Comparison of ENCODE assay signal across 8 mouse cellular contexts in genomic region chr13:8870510-8871313, GRCm38 (mm10). TPM values are rescaled to one million over a fixed set of nuclear protein-coding genes. Genes with fewer than 3 reads are reported as not detected.
DNase-seq lines count a peak whose midpoint lies in the region; ATAC-seq and TF ChIP-seq lines count a peak whose summit lies in the region.

No protein-coding gene starts in this region.

- TF ChIP-seq CTCF in liver, embryonic 14.5 days (IDR thresholded peaks at IDR 0.05; ENCODE audit: low read depth) = peak; percentile 100
- TF ChIP-seq CTCF in stomach, postnatal 0 days (IDR thresholded peaks at IDR 0.05; ENCODE audit: low read depth) = peak; percentile 99

- no peaks in the 10 kb centered on the region for H3K36me3 ChIP-seq in heart, embryonic 15.5 days
- no peaks in the 10 kb centered on the region for H3K36me3 ChIP-seq in liver, embryonic 14.5 days (replicated peaks; ENCODE audit: control insufficient read depth, insufficient read depth, low read depth)
- H3K36me3 ChIP-seq in neural tube, embryonic 11.5 days (ENCODE audit: control insufficient read depth, insufficient read depth, low read length) = no peaks in the 10 kb centered on the region
- no peaks in the 10 kb centered on the region for H3K36me3 ChIP-seq in stomach, postnatal 0 days (ENCODE audit: control insufficient read depth, insufficient read depth, low read length)

- DNase-seq in CD4-positive, CD25-positive, alpha-beta regulatory T cell, adult 2 months (ENCODE audit: low read depth, low spot score) = peak; percentile 91
- peak; percentile 80 for DNase-seq in fibroblast of lung, adult 2 months (ENCODE audit: low read depth)
- peak; percentile 92 to 94 for DNase-seq in kidney, postnatal 25 days
- peak; percentile 76 to 81 (median 79) for DNase-seq in liver, embryonic 14.5 days (ENCODE audit: low read depth in 3 of 3, low spot score in 3 of 3)
- DNase-seq in neural tube, embryonic 11.5 days (ENCODE audit: low spot score) = peak; percentile 89
- DNase-seq in stomach, postnatal 0 days (ENCODE audit: low spot score) = peak; percentile 88

- H3K9me3 ChIP-seq in heart, embryonic 15.5 days (replicated peaks) = no peaks in the 10 kb centered on the region
- no peaks in the 10 kb centered on the region for H3K9me3 ChIP-seq in liver, embryonic 14.5 days (ENCODE audit: control insufficient read depth, low read length)
- H3K9me3 ChIP-seq in neural tube, embryonic 11.5 days (ENCODE audit: control insufficient read depth, low read length) = no peaks in the 10 kb centered on the region
- H3K9me3 ChIP-seq in stomach, postnatal 0 days (ENCODE audit: control insufficient read depth, low read length) = no peaks in the 10 kb centered on the region

- peaks cover 8% of the 10 kb centered on the region for H3K4me1 ChIP-seq in brown adipose tissue, adult 24 weeks (ENCODE audit: control insufficient read depth, insufficient read depth, insufficient read length, low read length)
- peaks cover 7% of the 10 kb centered on the region for H3K4me1 ChIP-seq in heart, embryonic 15.5 days (replicated peaks)
- peaks cover 7 to 8% of the 10 kb centered on the region in 2 experiments for H3K4me1 ChIP-seq in liver, embryonic 14.5 days (replicated peaks; ENCODE audit: control insufficient read depth in 2 of 2, insufficient read depth in 2 of 2, low read length in 1 of 2)
- H3K4me1 ChIP-seq in neural tube, embryonic 11.5 days (ENCODE audit: control insufficient read depth, insufficient read depth, low read length) = peaks cover 5% of the 10 kb centered on the region; the same call in 1 of the 2 replicates
- 0 out of 2 replicates have a peak, but pooled peaks cover 4% of the 10 kb centered on the region for H3K4me1 ChIP-seq in stomach, postnatal 0 days (replicated peaks; ENCODE audit: control insufficient read depth, insufficient read depth)

- peak overlapping the region; percentile 94 for H3K27ac ChIP-seq in brown adipose tissue, adult 24 weeks (replicated peaks; ENCODE audit: low read depth, low read length)
- H3K27ac ChIP-seq in heart, embryonic 15.5 days = peak overlapping the region; percentile 98
- peak overlapping the region; percentile 95 for H3K27ac ChIP-seq in liver, embryonic 14.5 days
- H3K27ac ChIP-seq in neural tube, embryonic 11.5 days (ENCODE audit: low read depth, low read length) = peak overlapping the region; percentile 94
- peak overlapping the region; percentile 96 for H3K27ac ChIP-seq in stomach, postnatal 0 days (replicated peaks)

- peak; percentile 89 for ATAC-seq in heart, embryonic 15.5 days (replicated peaks; ENCODE audit: insufficient number of reproducible peaks, insufficient read depth, low FRiP score, low read depth)
- ATAC-seq in liver, embryonic 14.5 days (ENCODE audit: insufficient read depth) = peak; percentile 84
- peak; percentile 94 for ATAC-seq in neural tube, embryonic 11.5 days (ENCODE audit: insufficient read depth, low FRiP score, low TSS enrichment)
- ATAC-seq in stomach, postnatal 0 days (ENCODE audit: low FRiP score, low TSS enrichment) = peak; percentile 93

- peak overlapping the region; percentile 63 for H3K9ac ChIP-seq in heart, embryonic 15.5 days
- H3K9ac ChIP-seq in liver, embryonic 14.5 days (replicated peaks) = peak overlapping the region; percentile 93
- H3K9ac ChIP-seq in neural tube, embryonic 11.5 days (ENCODE audit: low read length) = peak overlapping the region; percentile 90
- peak overlapping the region; percentile 79 for H3K9ac ChIP-seq in stomach, postnatal 0 days (ENCODE audit: low read length)

- under 1% methylated on average over 57 of the region's 57 CpGs for WGBS in heart, embryonic 15.5 days
- WGBS in liver, embryonic 14.5 days (ENCODE audit: insufficient replicate concordance) = under 1% methylated on average over 57 of the region's 57 CpGs
- WGBS in neural tube, embryonic 11.5 days = under 1% methylated on average over 57 of the region's 57 CpGs
- WGBS in stomach, postnatal 0 days = under 1% methylated on average over 57 of the region's 57 CpGs

- no peaks in the 10 kb centered on the region for H3K27me3 ChIP-seq in heart, embryonic 15.5 days
- H3K27me3 ChIP-seq in liver, embryonic 14.5 days (ENCODE audit: control insufficient read depth, insufficient read depth, low read length) = no peaks in the 10 kb centered on the region
- no peaks in the 10 kb centered on the region for H3K27me3 ChIP-seq in neural tube, embryonic 11.5 days (ENCODE audit: control insufficient read depth, insufficient read depth, low read length)
- no peaks in the 10 kb centered on the region for H3K27me3 ChIP-seq in stomach, postnatal 0 days (ENCODE audit: control insufficient read depth, insufficient read depth, low read length)

- peak; percentile 36; the same call in 1 of the 2 replicates for TF ChIP-seq EP300 in liver, embryonic 14.5 days (IDR thresholded peaks at IDR 0.05; ENCODE audit: low read depth)
- TF ChIP-seq EP300 in stomach, postnatal 0 days (optimal IDR thresholded peaks at IDR 0.05) = peak; percentile 62

- peak overlapping the region; percentile 98 for H3K4me3 ChIP-seq in brown adipose tissue, adult 24 weeks (ENCODE audit: insufficient read depth, low read depth, low read length)
- H3K4me3 ChIP-seq in heart, embryonic 15.5 days = peak overlapping the region; percentile 69
- peak overlapping the region; percentile 89 to 98 for H3K4me3 ChIP-seq in liver, embryonic 14.5 days (ENCODE audit: insufficient read depth in 1 of 2, low read depth in 2 of 2, low read length in 2 of 2)
- peak overlapping the region; percentile 85 for H3K4me3 ChIP-seq in neural tube, embryonic 11.5 days (ENCODE audit: low read depth, low read length)
- H3K4me3 ChIP-seq in stomach, postnatal 0 days (ENCODE audit: low read depth, low read length) = peak overlapping the region; percentile 66

- H3K4me2 ChIP-seq in heart, embryonic 15.5 days = peak overlapping the region; percentile 81
- H3K4me2 ChIP-seq in liver, embryonic 14.5 days (ENCODE audit: low read depth) = peak overlapping the region; percentile 94
- H3K4me2 ChIP-seq in neural tube, embryonic 11.5 days (ENCODE audit: low read depth) = peak overlapping the region; percentile 80
- H3K4me2 ChIP-seq in stomach, postnatal 0 days (replicated peaks; ENCODE audit: low read depth) = peak overlapping the region; percentile 82

RNA-seq across cellular contexts. Expression of gene Wdr37, which starts 1.0 kb away (rescaled TPM):
- 13.1 and 15.3 TPM in 2 replicates for polyA plus RNA-seq in brown adipose tissue, adult 24 weeks (2012; ENCODE audit: insufficient read depth, insufficient read length, missing spikeins)
- polyA plus RNA-seq in heart, embryonic 15.5 days (2015; fragmentation: Nextera tagmentation; extraction: Ambion mirVana) = 15.5 and 19.8 TPM in 2 replicates
- 3.4 and 4.1 TPM in 2 replicates for polyA plus RNA-seq in liver, embryonic 14.5 days (2012; rRNA removed)
- polyA plus RNA-seq in liver, embryonic 14.5 days (2014; fragmentation: Nextera tagmentation; extraction: Ambion mirVana) = 6.7 and 7.2 TPM in 2 replicates
- polyA plus RNA-seq in neural tube, embryonic 11.5 days (2014; fragmentation: Nextera tagmentation; extraction: Ambion mirVana) = 51.1 and 53.2 TPM in 2 replicates
- polyA plus RNA-seq in stomach, postnatal 0 days (2015; fragmentation: Nextera tagmentation; extraction: Ambion mirVana) = 7.4 and 7.6 TPM in 2 replicates

RNA-seq across cellular contexts. Expression of gene Idi1, which starts 14.6 kb away (rescaled TPM):
- 64.6 and 96.8 TPM in 2 replicates for polyA plus RNA-seq in brown adipose tissue, adult 24 weeks (2012; ENCODE audit: insufficient read depth, insufficient read length, missing spikeins)
- 38.2 and 49.3 TPM in 2 replicates for polyA plus RNA-seq in heart, embryonic 15.5 days (2015; fragmentation: Nextera tagmentation; extraction: Ambion mirVana)
- 37.2 and 49.3 TPM in 2 replicates for polyA plus RNA-seq in liver, embryonic 14.5 days (2012; rRNA removed)
- 78.1 and 83.5 TPM in 2 replicates for polyA plus RNA-seq in liver, embryonic 14.5 days (2014; fragmentation: Nextera tagmentation; extraction: Ambion mirVana)
- 140 and 148 TPM in 2 replicates for polyA plus RNA-seq in neural tube, embryonic 11.5 days (2014; fragmentation: Nextera tagmentation; extraction: Ambion mirVana)
- 76.7 and 77.2 TPM in 2 replicates for polyA plus RNA-seq in stomach, postnatal 0 days (2015; fragmentation: Nextera tagmentation; extraction: Ambion mirVana)

Comparison
In these comparisons a context has a peak if more than half of its experiments do, and no peak if none do; other contexts are left out.
1. Peak in every context shown above with its lines: DNase-seq, ATAC-seq, H3K4me3 ChIP-seq and H3K27ac ChIP-seq.